Mouse (Mus musculus) kidney, postnatal 0 days (tissue): ENCODE data around the gene Gpr162. TPM values are rescaled to one million over a fixed set of nuclear protein-coding genes. Genes with fewer than 3 reads are reported as not detected.

Experiments
- ATAC-seq: fragments of 200-750 bp; cut with Nextera tagmentation; replicated peaks from 2 replicates; pipeline ENCODE4 v1.8.0; 2017; ENCODE audit warnings: low read depth, moderate number of reproducible peaks, moderate TSS enrichment, moderate library complexity; ENCODE audit not compliant: low FRiP score
- DNase-seq: peaks from one replicate; pipeline ENCODE4 v3.0.0-alpha.2; 2016; ENCODE audit warnings: low spot score
- H3K27ac ChIP-seq: fragments of 300-500 bp; sonication (generic); 2 replicates; pipeline ENCODE4 v1.5.1; 2014; ENCODE audit warnings: mild to moderate bottlenecking
- H3K27me3 ChIP-seq: fragments of 300-500 bp; sonication (generic); 2 replicates; pipeline ENCODE4 v1.6.1; 2014; ENCODE audit warnings: low read length, mixed read lengths; ENCODE audit not compliant: insufficient read depth
- H3K36me3 ChIP-seq: fragments of 300-500 bp; sonication (generic); 2 replicates; pipeline ENCODE4 v1.6.1; 2014; ENCODE audit warnings: low read length, mixed read lengths; ENCODE audit not compliant: insufficient read depth
- H3K4me1 ChIP-seq: fragments of 300-500 bp; sonication (generic); replicated peaks from 2 replicates; pipeline ENCODE4 v1.6.1; 2014; ENCODE audit warnings: antibody characterized with exemption, low read length, mixed read lengths; ENCODE audit not compliant: insufficient read depth
- H3K4me2 ChIP-seq: fragments of 300-500 bp; sonication (generic); 2 replicates; pipeline ENCODE4 v1.6.1; 2014; ENCODE audit warnings: mild to moderate bottlenecking, low read length, moderate library complexity, mixed read lengths
- H3K4me3 ChIP-seq: fragments of 300-500 bp; sonication (generic); replicated peaks from 2 replicates; pipeline ENCODE4 v1.5.1; 2014; ENCODE audit warnings: low read depth, low read length
- H3K9ac ChIP-seq: fragments of 300-500 bp; sonication (generic); 2 replicates; pipeline ENCODE4 v1.6.1; 2014; ENCODE audit warnings: low read depth, low read length
- H3K9me3 ChIP-seq: fragments of 300-500 bp; sonication (generic); replicated peaks from 2 replicates; pipeline ENCODE4 v1.6.1; 2016; ENCODE audit warnings: low read length, inconsistent platforms, mixed read lengths
- CTCF ChIP-seq: IDR thresholded peaks from 2 replicates; pipeline ENCODE4 v1.5.1; 2016; ENCODE audit warnings: antibody characterized with exemption, low read depth, mild to moderate bottlenecking, moderate library complexity
- WGBS: fragments of 180-500 bp; shearing (Covaris S2); extraction: QIAGEN DNeasy Blood & Tissue Kit; methylation state at CpG from one replicate; pipeline ENCODE4 v1.1.7; 2014; 5-methylcytosine and 5-hydroxymethylcytosine counted together
- polyA plus RNA-seq: library from polyadenylated mRNA; unstranded; fragments of >200 nt; fragmentation: Nextera tagmentation; extraction: Ambion mirVana; gene quantifications from 2 replicates; pipeline ENCODE4 v1.2.1, GENCODE M21; 2015

The Gpr162 gene
- polyA plus RNA-seq, 1 experiment from 2014 or later = 2.2 TPM

DNA sequence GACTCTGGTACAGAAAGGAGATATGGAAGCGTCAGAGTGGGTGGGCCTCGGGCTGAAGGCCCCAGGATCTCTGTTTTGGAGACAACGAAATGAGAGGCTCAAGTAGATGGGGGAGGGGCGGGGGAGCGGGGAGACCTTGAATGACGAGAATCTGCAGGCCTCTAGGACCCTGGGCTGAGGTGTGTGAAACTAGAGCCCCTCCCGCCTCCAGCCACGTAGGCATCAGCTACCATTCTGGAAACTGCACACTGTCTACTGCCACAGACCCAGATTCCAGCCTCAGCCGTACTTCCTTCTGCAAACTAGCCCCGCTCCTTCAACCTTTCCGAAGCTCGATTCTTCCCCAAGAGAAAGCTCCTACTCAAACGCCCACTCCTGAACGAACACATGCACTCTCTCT lies 7.5 kb downstream of the Gpr162 start:
- no peaks in the 10 kb centered on the region; the same call in 1 of the 2 replicates for H3K4me1 ChIP-seq
- H3K4me2 ChIP-seq = peak overlapping the region; percentile 86
- no peaks in the 10 kb centered on the region for H3K9me3 ChIP-seq
- DNase-seq (peak; percentile 52), ATAC-seq (peak; percentile 22; the same call in 1 of the 2 replicates)
- H3K9ac ChIP-seq = 0 out of 2 replicates have a peak overlapping the region, but pooled peaks have one; percentile 83
- H3K4me3 ChIP-seq = peak overlapping the region; percentile 61
- H3K27me3 ChIP-seq = no peaks in the 10 kb centered on the region
- 0 out of 2 replicates have a peak, but pooled peaks cover 4% of the 10 kb centered on the region for H3K36me3 ChIP-seq
- TF ChIP-seq CTCF = no peak
- no peak overlapping the region for H3K27ac ChIP-seq
- WGBS = 14% methylated on average over 14 of the region's 14 CpGs

- H3K4me3 ChIP-seq = no peak overlapping the region
- H3K9ac ChIP-seq = no peak overlapping the region
- no peak for ATAC-seq
Observed at GRCm38 (mm10) chr6:124854647-124855046, 9.1 kb downstream of the Gpr162 start.

DNA sequence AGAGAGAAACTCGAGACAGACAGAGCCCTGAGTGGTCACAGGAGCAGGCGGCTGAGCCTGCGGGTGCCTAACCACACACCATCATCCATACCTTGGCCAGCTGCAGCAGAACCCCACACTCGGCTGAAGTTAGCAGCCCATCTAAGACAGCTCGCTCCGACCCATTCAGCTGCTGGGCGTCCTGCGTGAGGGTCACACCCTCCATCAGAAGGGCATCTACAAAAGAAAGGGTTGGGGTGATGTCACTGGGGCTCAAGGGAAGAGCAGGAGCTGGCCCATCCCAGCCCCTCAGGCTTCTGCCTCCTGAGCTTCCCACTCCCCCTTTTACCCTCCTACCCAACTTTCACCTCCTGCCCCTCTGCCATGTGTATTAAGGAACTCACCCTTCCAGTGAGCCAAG lies 13.2 kb downstream of the Gpr162 start:
- H3K4me3 ChIP-seq = no peak overlapping the region
- WGBS = 61% methylated on average over 8 of the region's 8 CpGs
- DNase-seq (no peak), ATAC-seq (no peak)
- TF ChIP-seq CTCF = no peak
- H3K27ac ChIP-seq = no peak overlapping the region
- H3K9ac ChIP-seq = no peak overlapping the region
- no peaks in the 10 kb centered on the region for H3K9me3 ChIP-seq
- no peak overlapping the region for H3K4me2 ChIP-seq
- H3K4me1 ChIP-seq = no peaks in the 10 kb centered on the region
- no peaks in the 10 kb centered on the region for H3K27me3 ChIP-seq
- 0 out of 2 replicates have a peak, but pooled peaks cover 4% of the 10 kb centered on the region for H3K36me3 ChIP-seq

More at GRCm38 (mm10) chr6:124854647-124855046, 9.1 kb downstream of the Gpr162 start:
- no peak for DNase-seq
- TF ChIP-seq CTCF = no peak
- Histone ChIP-seq H3K27ac (no peak overlapping the region), H3K27me3 (no peaks in the 10 kb centered on the region), H3K4me2 (no peak overlapping the region), H3K9me3 (no peaks in the 10 kb centered on the region), H3K4me1 (no peaks in the 10 kb centered on the region; the same call in 1 of the 2 replicates), H3K36me3 (0 out of 2 replicates have a peak, but pooled peaks cover 4% of the 10 kb centered on the region)
- WGBS = 69% methylated on average over 12 of the region's 12 CpGs

- H3K36me3 ChIP-seq = no peaks in the 10 kb centered on the region
- no peak overlapping the region for H3K4me2 ChIP-seq
- no peaks in the 10 kb centered on the region for H3K27me3 ChIP-seq
- DNase-seq (peak; percentile 92), ATAC-seq (peak; percentile 68)
- no peaks in the 10 kb centered on the region for H3K4me1 ChIP-seq
- no peaks in the 10 kb centered on the region for H3K9me3 ChIP-seq
- H3K27ac ChIP-seq = no peak overlapping the region
- no peak overlapping the region for H3K9ac ChIP-seq
- 11% methylated on average over 9 of the region's 9 CpGs for WGBS
- peak; percentile 97 for TF ChIP-seq CTCF
- no peak overlapping the region for H3K4me3 ChIP-seq
Observed at GRCm38 (mm10) chr6:124847305-124847704, 16.5 kb downstream of the Gpr162 start.

GRCm38 (mm10) chr6:124840241-124841167 lies 23.3 kb downstream of the Gpr162 start, which contains the start of gene Gnb3:
Gnb3 (minus strand) TSS chr6:124840275.
- TF ChIP-seq CTCF = no peak
- no peak within 1 kb of the TSS for H3K4me3 ChIP-seq
- peak within 1 kb of the TSS; percentile 41; the same call in 1 of the 2 replicates for H3K9ac ChIP-seq
- no peaks in the 10 kb centered on the region for H3K9me3 ChIP-seq
- WGBS = 30% methylated on average over 15 of the region's 15 CpGs
- no peak for DNase-seq
- 0 out of 2 replicates have a peak, but pooled peaks cover 4% of the 10 kb centered on the region for H3K4me1 ChIP-seq
- H3K27me3 ChIP-seq = no peaks in the 10 kb centered on the region
- no peak within 1 kb of the TSS for H3K27ac ChIP-seq
- H3K4me2 ChIP-seq = no peak within 1 kb of the TSS
- no peak for ATAC-seq
- no peaks in the 10 kb centered on the region for H3K36me3 ChIP-seq

- H3K27me3 ChIP-seq = no peaks in the 10 kb centered on the region
- ATAC-seq (0 out of 2 replicates have a peak, but pooled peaks have one; percentile 19), DNase-seq (peak; percentile 19)
- H3K4me1 ChIP-seq = 0 out of 2 replicates have a peak, but pooled peaks cover 5% of the 10 kb centered on the region
- WGBS = 11% methylated on average over 8 of the region's 8 CpGs
- no peak overlapping the region for H3K4me3 ChIP-seq
- no peaks in the 10 kb centered on the region for H3K36me3 ChIP-seq
- TF ChIP-seq CTCF = no peak
- H3K9me3 ChIP-seq = no peaks in the 10 kb centered on the region
- H3K27ac ChIP-seq = no peak overlapping the region
- no peak overlapping the region for H3K4me2 ChIP-seq
- peak overlapping the region; percentile 41; the same call in 1 of the 2 replicates for H3K9ac ChIP-seq
Observed at GRCm38 (mm10) chr6:124839805-124840204, 24.0 kb downstream of the Gpr162 start.
